ENCODE assay signal across 12 mouse cellular contexts in genomic region chr14:12340238-12341074, GRCm38 (mm10). TPM values are rescaled to one million over a fixed set of nuclear protein-coding genes. Genes with fewer than 3 reads are reported as not detected.
DNase-seq lines count a peak whose midpoint lies in the region; ATAC-seq and TF ChIP-seq lines count a peak whose summit lies in the region.
"Had no signal": no experiment of that assay in that cellular context is flagged by ENCODE, and none has a peak within 500 bp of the region (broad histone marks: within the 10 kb centered on the region; RNA-seq: fewer than 3 reads in every experiment).

No protein-coding gene starts in this region.

- H3K27me3 ChIP-seq in hindbrain, embryonic 10.5 days (ENCODE audit: insufficient read depth, poor library complexity, severe bottlenecking), result peaks cover 100% of the 10 kb centered on the region
- H3K27me3 ChIP-seq in hindbrain, postnatal 0 days (ENCODE audit: insufficient read depth, low read length), result peaks cover 73% of the 10 kb centered on the region
- peaks cover 18% of the 10 kb centered on the region for H3K27me3 ChIP-seq in forebrain, embryonic 16.5 days (replicated peaks; ENCODE audit: control insufficient read depth, insufficient read depth, low read length)
- peaks cover 52% of the 10 kb centered on the region for H3K27me3 ChIP-seq in stomach, postnatal 0 days (ENCODE audit: control insufficient read depth, insufficient read depth, low read length)

- H3K4me2 ChIP-seq in hindbrain, postnatal 0 days (ENCODE audit: low read depth, low read length), result no peak overlapping the region
- peak overlapping the region; percentile 71 for H3K4me2 ChIP-seq in forebrain, embryonic 16.5 days (ENCODE audit: low read length)
- H3K4me2 ChIP-seq in stomach, postnatal 0 days (replicated peaks; ENCODE audit: low read depth), result no peak overlapping the region

- H3K27ac ChIP-seq in hindbrain, embryonic 10.5 days, result no peak overlapping the region
- no peak overlapping the region for H3K27ac ChIP-seq in hindbrain, postnatal 0 days
- H3K27ac ChIP-seq in forebrain, embryonic 16.5 days (ENCODE audit: low read length), result peak overlapping the region; percentile 88
- H3K27ac ChIP-seq in stomach, postnatal 0 days (replicated peaks), result no peak overlapping the region
- H3K27ac ChIP-seq: neural tube, embryonic 13.5 days had no signal

- peak; percentile 35 for DNase-seq in hindbrain, embryonic 10.5 days (ENCODE audit: low spot score)
- DNase-seq in hindbrain, postnatal 0 days (ENCODE audit: low spot score), result no peak
- peak; percentile 36 to 62 for DNase-seq in right cerebral cortex, postnatal 10 days (ENCODE audit: low spot score in 2 of 2)
- DNase-seq in right cerebral cortex, postnatal 14 days, result no peak
- DNase-seq in stomach, postnatal 0 days (ENCODE audit: low spot score), result no peak
- no peak for DNase-seq in spleen, postnatal 36 days (ENCODE audit: low spot score in 2 of 2)
- DNase-seq: cerebellum, adult 9-10 months had no signal

- H3K9me3 ChIP-seq in hindbrain, embryonic 10.5 days, result no peaks in the 10 kb centered on the region
- H3K9me3 ChIP-seq in hindbrain, postnatal 0 days (ENCODE audit: low read length), result no peaks in the 10 kb centered on the region
- no peaks in the 10 kb centered on the region for H3K9me3 ChIP-seq in forebrain, embryonic 16.5 days (ENCODE audit: control insufficient read depth, low read length)
- H3K9me3 ChIP-seq in stomach, postnatal 0 days (ENCODE audit: control insufficient read depth, low read length), result no peaks in the 10 kb centered on the region
- H3K9me3 ChIP-seq: neural tube, embryonic 13.5 days had no signal

- no peak for TF ChIP-seq EP300 in stomach, postnatal 0 days (optimal IDR thresholded peaks at IDR 0.05)

- no peak overlapping the region for H3K4me3 ChIP-seq in hindbrain, embryonic 10.5 days
- no peak overlapping the region for H3K4me3 ChIP-seq in hindbrain, postnatal 0 days (ENCODE audit: low read length)
- H3K4me3 ChIP-seq in forebrain, embryonic 16.5 days (replicated peaks; ENCODE audit: low read length), result peak overlapping the region; percentile 59
- no peak overlapping the region for H3K4me3 ChIP-seq in stomach, postnatal 0 days (ENCODE audit: low read depth, low read length)
- H3K4me3 ChIP-seq: neural tube, embryonic 13.5 days had no signal

- peaks cover 20% of the 10 kb centered on the region for H3K4me1 ChIP-seq in hindbrain, embryonic 10.5 days (replicated peaks)
- H3K4me1 ChIP-seq in hindbrain, postnatal 0 days (ENCODE audit: insufficient read depth, low read length), result peaks cover 4% of the 10 kb centered on the region; the same call in 1 of the 2 replicates
- H3K4me1 ChIP-seq in forebrain, embryonic 16.5 days (replicated peaks; ENCODE audit: control insufficient read depth, insufficient read depth, low read length), result peaks cover 56% of the 10 kb centered on the region
- no peaks in the 10 kb centered on the region for H3K4me1 ChIP-seq in stomach, postnatal 0 days (replicated peaks; ENCODE audit: control insufficient read depth, insufficient read depth)

- no peak overlapping the region for H3K9ac ChIP-seq in hindbrain, postnatal 0 days (replicated peaks; ENCODE audit: low read length)
- peak overlapping the region; percentile 83 for H3K9ac ChIP-seq in forebrain, embryonic 16.5 days (replicated peaks; ENCODE audit: low read depth, low read length)
- H3K9ac ChIP-seq in stomach, postnatal 0 days (ENCODE audit: low read length), result no peak overlapping the region
- H3K9ac ChIP-seq: neural tube, embryonic 13.5 days had no signal

- TF ChIP-seq CTCF in hindbrain, postnatal 0 days (IDR thresholded peaks at IDR 0.05; ENCODE audit: low read depth), result no peak
- no peak for TF ChIP-seq CTCF in stomach, postnatal 0 days (IDR thresholded peaks at IDR 0.05; ENCODE audit: low read depth)

- WGBS in hindbrain, embryonic 10.5 days, result under 1% methylated on average over 19 of the region's 19 CpGs
- 2% methylated on average over 19 of the region's 19 CpGs for WGBS in hindbrain, postnatal 0 days
- under 1% methylated on average over 19 of the region's 19 CpGs for WGBS in forebrain, embryonic 16.5 days
- under 1% methylated on average over 19 of the region's 19 CpGs for WGBS in stomach, postnatal 0 days

- H3K36me3 ChIP-seq in hindbrain, embryonic 10.5 days, result no peaks in the 10 kb centered on the region
- H3K36me3 ChIP-seq in hindbrain, postnatal 0 days (ENCODE audit: insufficient read depth, low read length), result no peaks in the 10 kb centered on the region
- no peaks in the 10 kb centered on the region for H3K36me3 ChIP-seq in forebrain, embryonic 16.5 days (ENCODE audit: control insufficient read depth, insufficient read depth)
- no peaks in the 10 kb centered on the region for H3K36me3 ChIP-seq in stomach, postnatal 0 days (ENCODE audit: control insufficient read depth, insufficient read depth, low read length)
- H3K36me3 ChIP-seq: G1E; neural tube, embryonic 13.5 days had no signal

- no peak for ATAC-seq in hindbrain, postnatal 0 days
- no peak for ATAC-seq in forebrain, embryonic 16.5 days
- ATAC-seq in stomach, postnatal 0 days (ENCODE audit: low FRiP score, low TSS enrichment), result no peak
- ATAC-seq in megakaryocyte-erythroid progenitor cell, adult 5-6 weeks (replicated peaks; ENCODE audit: low FRiP score, low TSS enrichment, poor library complexity, severe bottlenecking), result no peak

RNA-seq across cellular contexts. Expression of gene Fezf2, which starts 7.5 kb away (rescaled TPM):
- 0.24 and 1.7 TPM in 2 replicates for polyA plus RNA-seq in hindbrain, embryonic 10.5 days (2016; fragmentation: Nextera tagmentation; extraction: Ambion mirVana)
- 0.52 and 1.8 TPM in 2 replicates for total RNA-seq in hindbrain, postnatal 0 days (2014; rRNA removed)
- not detected in 2 replicates for polyA plus RNA-seq in hindbrain, postnatal 0 days (2015; fragmentation: Nextera tagmentation; extraction: Ambion mirVana)
- polyA plus RNA-seq in forebrain, embryonic 16.5 days (2015; fragmentation: Nextera tagmentation; extraction: Ambion mirVana), result 85.1 and 93.0 TPM in 2 replicates
- polyA plus RNA-seq in stomach, postnatal 0 days (2015; fragmentation: Nextera tagmentation; extraction: Ambion mirVana), result not detected in 2 replicates
- total RNA-seq in megakaryocyte-erythroid progenitor cell, adult 5-6 weeks (2014; fragmentation: Nextera tagmentation), result not detected in 2 replicates
- total RNA-seq in megakaryocyte-erythroid progenitor cell, adult 5-6 weeks (2017), result not detected in 2 replicates
- polyA plus RNA-seq: G1E; lung, embryonic 16.5 days; neural tube, embryonic 13.5 days had no signal

RNA-seq across cellular contexts. Expression of gene 3830406C13Rik, which starts 56.5 kb away (rescaled TPM):
- 21.8 and 26.1 TPM in 2 replicates for polyA plus RNA-seq in hindbrain, embryonic 10.5 days (2016; fragmentation: Nextera tagmentation; extraction: Ambion mirVana)
- total RNA-seq in hindbrain, postnatal 0 days (2014; rRNA removed), result 15.3 and 20.7 TPM in 2 replicates
- 39.3 and 42.0 TPM in 2 replicates for polyA plus RNA-seq in hindbrain, postnatal 0 days (2015; fragmentation: Nextera tagmentation; extraction: Ambion mirVana)
- 46.6 and 50.5 TPM in 2 replicates for polyA plus RNA-seq in forebrain, embryonic 16.5 days (2015; fragmentation: Nextera tagmentation; extraction: Ambion mirVana)
- 48.9 and 54.5 TPM in 2 replicates for polyA plus RNA-seq in stomach, postnatal 0 days (2015; fragmentation: Nextera tagmentation; extraction: Ambion mirVana)
- 32.7 and 38.7 TPM in 2 replicates for total RNA-seq in megakaryocyte-erythroid progenitor cell, adult 5-6 weeks (2014; fragmentation: Nextera tagmentation)
- total RNA-seq in megakaryocyte-erythroid progenitor cell, adult 5-6 weeks (2017), result 26.8 and 43.5 TPM in 2 replicates

RNA-seq across cellular contexts. Expression of gene Gm49355, which starts 56.7 kb away (rescaled TPM):
- 0.07 and 0.12 TPM in 2 replicates for polyA plus RNA-seq in hindbrain, embryonic 10.5 days (2016; fragmentation: Nextera tagmentation; extraction: Ambion mirVana)
- total RNA-seq in hindbrain, postnatal 0 days (2014; rRNA removed), result 0.32 and 0.52 TPM in 2 replicates
- 0.08 and 0.16 TPM in 2 replicates for polyA plus RNA-seq in hindbrain, postnatal 0 days (2015; fragmentation: Nextera tagmentation; extraction: Ambion mirVana)
- 0.25 and 0.29 TPM in 2 replicates for polyA plus RNA-seq in forebrain, embryonic 16.5 days (2015; fragmentation: Nextera tagmentation; extraction: Ambion mirVana)
- polyA plus RNA-seq in stomach, postnatal 0 days (2015; fragmentation: Nextera tagmentation; extraction: Ambion mirVana), result 0.16 and 0.22 TPM in 2 replicates
- total RNA-seq in megakaryocyte-erythroid progenitor cell, adult 5-6 weeks (2014; fragmentation: Nextera tagmentation), result not detected in 2 replicates
- total RNA-seq in megakaryocyte-erythroid progenitor cell, adult 5-6 weeks (2017), result not detected in 2 replicates
- polyA plus RNA-seq: G1E; neural tube, embryonic 13.5 days had no signal

Comparison
In these comparisons a context has a peak if more than half of its experiments do, and no peak if none do; other contexts are left out.
1. DNase-seq: peak in hindbrain, embryonic 10.5 days (single experiment) and right cerebral cortex, postnatal 10 days (2 of 2); none in hindbrain, postnatal 0 days (single experiment), right cerebral cortex, postnatal 14 days (single experiment), stomach, postnatal 0 days (single experiment) and spleen, postnatal 36 days (0 of 2).
2. RNA of gene Fezf2, which starts 7.5 kb away (polyA plus RNA-seq): 85.1 to 93.0 TPM in forebrain, embryonic 16.5 days; 0.24 to 1.7 TPM in hindbrain, embryonic 10.5 days, not detected in hindbrain, postnatal 0 days and not detected in stomach, postnatal 0 days; every median in the first group is over 10 times any median in the second.